ENCODE assay signal across 8 mouse cellular contexts in genomic region chr1:64790806-64791790, GRCm38 (mm10). TPM values are rescaled to one million over a fixed set of nuclear protein-coding genes. Genes with fewer than 3 reads are reported as not detected.
A peak's percentile ranks its signal among the peaks of the same experiment; 100 is the strongest.
DNase-seq lines count a peak whose midpoint lies in the region; ATAC-seq and TF ChIP-seq lines count a peak whose summit lies in the region.

No protein-coding gene starts in this region.

- TF ChIP-seq POLR2A in liver, adult 2 months (IDR thresholded peaks at IDR 0.05; ENCODE audit: extremely low read depth, insufficient read depth, low read length) = no peak

- peak; percentile 19 for DNase-seq in adrenal gland, postnatal 10 days
- DNase-seq in adrenal gland, adult 8-10 months = no peak
- peak; percentile 61 for DNase-seq in liver, adult 2 months (ENCODE audit: extremely low read depth, low read depth, low spot score)
- no peak for DNase-seq in liver, postnatal 0 days
- DNase-seq in embryonic facial prominence, embryonic 14.5 days (ENCODE audit: low spot score) = peak; percentile 68
- peak; percentile 39 for DNase-seq in layer of hippocampus, adult 9-11 months
- DNase-seq in B cell, adult 2 months = no peak

- no peak for ATAC-seq in liver, postnatal 0 days
- ATAC-seq in embryonic facial prominence, embryonic 14.5 days (ENCODE audit: low read depth) = peak; percentile 44
- ATAC-seq in midbrain, embryonic 16.5 days = no peak

- TF ChIP-seq EP300 in liver, postnatal 0 days (IDR thresholded peaks at IDR 0.05; ENCODE audit: low read depth) = no peak

- H3K79me2 ChIP-seq in liver, adult 2 months (ENCODE audit: control insufficient read depth, insufficient read depth, low read length) = no peaks in the 10 kb centered on the region

- no peaks in the 10 kb centered on the region for H3K9me3 ChIP-seq in liver, postnatal 0 days (ENCODE audit: low read length)
- no peaks in the 10 kb centered on the region for H3K9me3 ChIP-seq in embryonic facial prominence, embryonic 14.5 days (ENCODE audit: control insufficient read depth, low read length)
- H3K9me3 ChIP-seq in midbrain, embryonic 16.5 days (replicated peaks; ENCODE audit: control insufficient read depth, low read length, poor library complexity, severe bottlenecking) = no peaks in the 10 kb centered on the region

- H3K27ac ChIP-seq in liver, adult 2 months (replicated peaks; ENCODE audit: insufficient read depth, low read depth, low read length) = no peak overlapping the region
- H3K27ac ChIP-seq in liver, postnatal 0 days (ENCODE audit: low read depth) = no peak overlapping the region
- H3K27ac ChIP-seq in embryonic facial prominence, embryonic 14.5 days (replicated peaks; ENCODE audit: low read depth, low read length) = peak overlapping the region; percentile 74
- H3K27ac ChIP-seq in midbrain, embryonic 16.5 days (ENCODE audit: low read length) = no peak overlapping the region

- peaks cover 30% of the 10 kb centered on the region for H3K4me1 ChIP-seq in liver, adult 2 months (ENCODE audit: control insufficient read depth, insufficient read depth, low read length)
- H3K4me1 ChIP-seq in liver, postnatal 0 days (ENCODE audit: insufficient read depth) = peaks cover 32% of the 10 kb centered on the region
- peaks cover 26% of the 10 kb centered on the region for H3K4me1 ChIP-seq in embryonic facial prominence, embryonic 14.5 days (ENCODE audit: control insufficient read depth, insufficient read depth, low read length)
- H3K4me1 ChIP-seq in midbrain, embryonic 16.5 days (ENCODE audit: control insufficient read depth, insufficient read depth, low read length) = no peaks in the 10 kb centered on the region

- no peak overlapping the region for H3K4me3 ChIP-seq in liver, adult 2 months (ENCODE audit: insufficient read depth, low read depth, low read length)
- H3K4me3 ChIP-seq in liver, postnatal 0 days (ENCODE audit: low read depth, low read length) = no peak overlapping the region
- no peak overlapping the region for H3K4me3 ChIP-seq in embryonic facial prominence, embryonic 14.5 days (ENCODE audit: low read depth, low read length)
- H3K4me3 ChIP-seq in midbrain, embryonic 16.5 days (ENCODE audit: low read depth, low read length) = no peak overlapping the region

- WGBS in liver, adult 2 months = 50% methylated on average over 9 of the region's 9 CpGs
- WGBS in liver, postnatal 0 days (ENCODE audit: insufficient replicate concordance) = 53% methylated on average over 9 of the region's 9 CpGs
- 41% methylated on average over 9 of the region's 9 CpGs for WGBS in embryonic facial prominence, embryonic 14.5 days
- WGBS in midbrain, embryonic 16.5 days = 55% methylated on average over 9 of the region's 9 CpGs

- H3K4me2 ChIP-seq in liver, postnatal 0 days (ENCODE audit: low read depth, low read length) = no peak overlapping the region
- no peak overlapping the region for H3K4me2 ChIP-seq in embryonic facial prominence, embryonic 14.5 days (ENCODE audit: low read depth, low read length)
- H3K4me2 ChIP-seq in midbrain, embryonic 16.5 days (ENCODE audit: low read length) = no peak overlapping the region

- no peaks in the 10 kb centered on the region for H3K27me3 ChIP-seq in liver, adult 2 months (ENCODE audit: control insufficient read depth, insufficient read depth, low read length)
- no peaks in the 10 kb centered on the region for H3K27me3 ChIP-seq in liver, postnatal 0 days (ENCODE audit: insufficient read depth, low read length)
- no peaks in the 10 kb centered on the region for H3K27me3 ChIP-seq in embryonic facial prominence, embryonic 14.5 days (replicated peaks; ENCODE audit: control insufficient read depth, insufficient read depth, low read length)
- no peaks in the 10 kb centered on the region for H3K27me3 ChIP-seq in midbrain, embryonic 16.5 days (ENCODE audit: control insufficient read depth, insufficient read depth, low read depth, low read length)

- no peaks in the 10 kb centered on the region for H3K36me3 ChIP-seq in liver, adult 2 months (ENCODE audit: control insufficient read depth, insufficient read depth, low read length)
- no peaks in the 10 kb centered on the region for H3K36me3 ChIP-seq in liver, postnatal 0 days (replicated peaks; ENCODE audit: insufficient read depth, low read length)
- no peaks in the 10 kb centered on the region for H3K36me3 ChIP-seq in embryonic facial prominence, embryonic 14.5 days (ENCODE audit: control insufficient read depth, insufficient read depth, low read length)
- peaks cover 10% of the 10 kb centered on the region; the same call in 1 of the 2 replicates for H3K36me3 ChIP-seq in midbrain, embryonic 16.5 days (ENCODE audit: control insufficient read depth, insufficient read depth, low read length)

- TF ChIP-seq CTCF in liver, adult 2 months (IDR thresholded peaks at IDR 0.05; ENCODE audit: low read depth, low read length) = no peak
- no peak for TF ChIP-seq CTCF in liver, postnatal 0 days (IDR thresholded peaks at IDR 0.05; ENCODE audit: low read depth)

- H3K9ac ChIP-seq in liver, adult 2 months (ENCODE audit: low read depth, low read length) = no peak overlapping the region
- no peak overlapping the region for H3K9ac ChIP-seq in liver, postnatal 0 days (replicated peaks)
- H3K9ac ChIP-seq in embryonic facial prominence, embryonic 14.5 days (ENCODE audit: low read depth, low read length) = no peak overlapping the region
- no peak overlapping the region for H3K9ac ChIP-seq in midbrain, embryonic 16.5 days (ENCODE audit: low read depth, low read length)

RNA-seq across cellular contexts. Expression of gene Fzd5, which starts 53.5 kb away (rescaled TPM):
- 10 to 100 TPM; 12.1 to 13.7 TPM for total RNA-seq in adrenal gland, postnatal 10 days (2021)
- 10 to 100 TPM; 14.9 to 34.1 (median 21.4) TPM for total RNA-seq in adrenal gland, adult 8-10 months (2022)
- 3.1 and 4.0 TPM in 2 replicates for total RNA-seq in liver, adult 2 months (2014; rRNA removed)
- polyA plus RNA-seq in liver, adult 2 months (2012; rRNA removed) = 4.7 and 4.9 TPM in 2 replicates
- 0.94 and 0.99 TPM in 2 replicates for polyA plus RNA-seq in liver, postnatal 0 days (2015; fragmentation: Nextera tagmentation; extraction: Ambion mirVana)
- polyA plus RNA-seq in embryonic facial prominence, embryonic 14.5 days (2014; fragmentation: Nextera tagmentation; extraction: Ambion mirVana) = 2.6 and 2.8 TPM in 2 replicates
- 0.58 and 0.62 TPM in 2 replicates for polyA plus RNA-seq in midbrain, embryonic 16.5 days (2015; fragmentation: Nextera tagmentation; extraction: Ambion mirVana)

Comparison
In these comparisons a context has a peak if more than half of its experiments do, and no peak if none do; other contexts are left out.
1. DNase-seq: peak in adrenal gland, postnatal 10 days (single experiment), liver, adult 2 months (single experiment), embryonic facial prominence, embryonic 14.5 days (single experiment) and layer of hippocampus, adult 9-11 months (single experiment); none in adrenal gland, adult 8-10 months (single experiment), liver, postnatal 0 days (single experiment) and B cell, adult 2 months (0 of 2).